Mouse (Mus musculus) stomach, embryonic 15.5 days (tissue): ENCODE data around the gene Atp2b1. TPM values are rescaled to one million over a fixed set of nuclear protein-coding genes. Genes with fewer than 3 reads are reported as not detected.

Experiments
- ATAC-seq: fragments of 200-750 bp; cut with Nextera tagmentation; 2 replicates; pipeline ENCODE4 v1.8.0; 2017; ENCODE audit warnings: low read depth, moderate number of reproducible peaks, moderate TSS enrichment; ENCODE audit not compliant: insufficient read depth, low FRiP score
- H3K27ac ChIP-seq: fragments of 300-500 bp; sonication (generic); 2 replicates; pipeline ENCODE4 v1.5.1; 2015; ENCODE audit warnings: mild to moderate bottlenecking, inconsistent platforms
- H3K27me3 ChIP-seq: fragments of 300-500 bp; sonication (generic); replicated peaks from 2 replicates; pipeline ENCODE4 v1.6.1; 2015; ENCODE audit warnings: inconsistent platforms
- H3K36me3 ChIP-seq: fragments of 300-500 bp; sonication (generic); 2 replicates; pipeline ENCODE4 v1.6.1; 2015; ENCODE audit warnings: inconsistent platforms
- H3K4me1 ChIP-seq: fragments of 300-500 bp; sonication (generic); 2 replicates; pipeline ENCODE4 v1.6.1; 2015; ENCODE audit warnings: inconsistent platforms
- H3K4me2 ChIP-seq: fragments of 300-500 bp; sonication (generic); 2 replicates; pipeline ENCODE4 v1.6.1; 2015; ENCODE audit warnings: mild to moderate bottlenecking, inconsistent platforms
- H3K4me3 ChIP-seq: fragments of 300-500 bp; sonication (generic); replicated peaks from 2 replicates; pipeline ENCODE4 v1.5.1; 2015; ENCODE audit warnings: inconsistent platforms
- H3K9ac ChIP-seq: fragments of 300-500 bp; sonication (generic); 2 replicates; pipeline ENCODE4 v1.6.1; 2015; ENCODE audit warnings: inconsistent platforms
- H3K9me3 ChIP-seq: fragments of 300-500 bp; sonication (generic); 2 replicates; pipeline ENCODE4 v1.6.1; 2016; ENCODE audit warnings: inconsistent platforms
- WGBS: fragments of 180-500 bp; shearing (Covaris S2); methylation state at CpG from one replicate; pipeline ENCODE4 v1.1.7; 2015; 5-methylcytosine and 5-hydroxymethylcytosine counted together
- polyA plus RNA-seq: library from polyadenylated mRNA; unstranded; fragments of >200 nt; fragmentation: Nextera tagmentation; extraction: Ambion mirVana; gene quantifications from 2 replicates; pipeline ENCODE4 v1.2.1, GENCODE M21; 2015

Gene Atp2b1
- polyA plus RNA-seq, 1 experiment from 2014 or later: 153 TPM

GRCm38 (mm10) chr10:98891361-98891760 lies 22.8 kb upstream of the Atp2b1 start:
- no peaks in the 10 kb centered on the region for H3K4me1 ChIP-seq
- H3K9ac ChIP-seq: no peak overlapping the region
- no peak for ATAC-seq
- no peak overlapping the region for H3K4me3 ChIP-seq
- WGBS: 89% methylated on average over 4 of the region's 4 CpGs
- no peaks in the 10 kb centered on the region for H3K9me3 ChIP-seq
- H3K27me3 ChIP-seq: no peaks in the 10 kb centered on the region
- no peak overlapping the region for H3K27ac ChIP-seq
- H3K36me3 ChIP-seq: no peaks in the 10 kb centered on the region
- H3K4me2 ChIP-seq: no peak overlapping the region

- no peaks in the 10 kb centered on the region for H3K36me3 ChIP-seq
- ATAC-seq: no peak
- H3K27me3 ChIP-seq: no peaks in the 10 kb centered on the region
- H3K4me1 ChIP-seq: no peaks in the 10 kb centered on the region
- H3K9me3 ChIP-seq: no peaks in the 10 kb centered on the region
- H3K4me2 ChIP-seq: no peak overlapping the region
- no peak overlapping the region for H3K27ac ChIP-seq
- H3K9ac ChIP-seq: no peak overlapping the region
- no peak overlapping the region for H3K4me3 ChIP-seq
- WGBS: 89% methylated on average over 8 of the region's 8 CpGs
Observed at GRCm38 (mm10) chr10:98897507-98897906, 16.7 kb upstream of the Atp2b1 start.

GRCm38 (mm10) chr10:98897913-98898748 lies 16.1 kb upstream of the Atp2b1 start:
- no peak overlapping the region for H3K9ac ChIP-seq
- ATAC-seq: no peak
- H3K27me3 ChIP-seq: no peaks in the 10 kb centered on the region
- 86% methylated on average over 4 of the region's 4 CpGs for WGBS
- no peaks in the 10 kb centered on the region for H3K36me3 ChIP-seq
- H3K9me3 ChIP-seq: no peaks in the 10 kb centered on the region
- H3K4me3 ChIP-seq: no peak overlapping the region
- H3K4me1 ChIP-seq: no peaks in the 10 kb centered on the region
- no peak overlapping the region for H3K4me2 ChIP-seq
- no peak overlapping the region for H3K27ac ChIP-seq

GRCm38 (mm10) chr10:98901533-98901932 lies 12.7 kb upstream of the Atp2b1 start:
- H3K4me3 ChIP-seq: no peak overlapping the region
- H3K9me3 ChIP-seq: no peaks in the 10 kb centered on the region
- H3K27me3 ChIP-seq: no peaks in the 10 kb centered on the region
- WGBS: 80% methylated on average over 5 of the region's 5 CpGs
- no peaks in the 10 kb centered on the region for H3K36me3 ChIP-seq
- no peak for ATAC-seq
- H3K27ac ChIP-seq: no peak overlapping the region
- no peak overlapping the region for H3K4me2 ChIP-seq
- H3K9ac ChIP-seq: no peak overlapping the region
- H3K4me1 ChIP-seq: no peaks in the 10 kb centered on the region

- H3K27me3 ChIP-seq: no peaks in the 10 kb centered on the region
- H3K4me3 ChIP-seq: no peak overlapping the region
- no peaks in the 10 kb centered on the region for H3K36me3 ChIP-seq
- H3K9ac ChIP-seq: no peak overlapping the region
- no peak overlapping the region for H3K27ac ChIP-seq
- no peaks in the 10 kb centered on the region for H3K9me3 ChIP-seq
- H3K4me2 ChIP-seq: no peak overlapping the region
- peak; percentile 95 for ATAC-seq
- 61% methylated on average over 4 of the region's 4 CpGs for WGBS
- H3K4me1 ChIP-seq: no peaks in the 10 kb centered on the region
Observed at GRCm38 (mm10) chr10:98905987-98906386, 8.2 kb upstream of the Atp2b1 start.

- Histone ChIP-seq H3K4me3 (no peak overlapping the region), H3K9ac (no peak overlapping the region), H3K4me2 (no peak overlapping the region), H3K36me3 (no peaks in the 10 kb centered on the region), H3K27ac (no peak overlapping the region), H3K4me1 (no peaks in the 10 kb centered on the region), H3K9me3 (no peaks in the 10 kb centered on the region), H3K27me3 (no peaks in the 10 kb centered on the region)
- ATAC-seq: no peak
- WGBS: 46% methylated on average over 5 of the region's 5 CpGs
Observed at GRCm38 (mm10) chr10:98906941-98907549, 7.2 kb upstream of the Atp2b1 start.

GRCm38 (mm10) chr10:98913610-98913960 lies 621 bp upstream of the Atp2b1 start:
- H3K9ac ChIP-seq: peak overlapping the region; percentile 85
- no peaks in the 10 kb centered on the region for H3K36me3 ChIP-seq
- no peaks in the 10 kb centered on the region for H3K27me3 ChIP-seq
- no peak for ATAC-seq
- H3K4me3 ChIP-seq: peak overlapping the region; percentile 90
- peak overlapping the region; percentile 58 for H3K4me2 ChIP-seq
- H3K27ac ChIP-seq: peak overlapping the region; percentile 95
- 0% methylated on average over 11 of the region's 19 CpGs for WGBS
- peaks cover 3% of the 10 kb centered on the region; the same call in 1 of the 2 replicates for H3K4me1 ChIP-seq
- no peaks in the 10 kb centered on the region for H3K9me3 ChIP-seq

- peak; percentile 85 for ATAC-seq
- H3K9me3 ChIP-seq: no peaks in the 10 kb centered on the region
- H3K9ac ChIP-seq: peak overlapping the region; percentile 94
- peak overlapping the region; percentile 98 for H3K27ac ChIP-seq
- peak overlapping the region; percentile 90 for H3K4me3 ChIP-seq
- H3K4me1 ChIP-seq: peaks cover 3% of the 10 kb centered on the region; the same call in 1 of the 2 replicates
- WGBS: 1% methylated on average over 20 of the region's 62 CpGs
- H3K4me2 ChIP-seq: peak overlapping the region; percentile 91
- no peaks in the 10 kb centered on the region for H3K27me3 ChIP-seq
- no peaks in the 10 kb centered on the region for H3K36me3 ChIP-seq
Observed at GRCm38 (mm10) chr10:98914810-98915241, 620 bp downstream of the Atp2b1 start.

GRCm38 (mm10) chr10:98915398-98915931 lies 1.3 kb downstream of the Atp2b1 start:
- H3K4me1 ChIP-seq: peaks cover 3% of the 10 kb centered on the region; the same call in 1 of the 2 replicates
- H3K9me3 ChIP-seq: no peaks in the 10 kb centered on the region
- H3K27ac ChIP-seq: peak overlapping the region; percentile 98
- H3K4me2 ChIP-seq: peak overlapping the region; percentile 91
- peak overlapping the region; percentile 90 for H3K4me3 ChIP-seq
- no peaks in the 10 kb centered on the region for H3K27me3 ChIP-seq
- under 1% methylated on average over 54 of the region's 54 CpGs for WGBS
- peak overlapping the region; percentile 94 for H3K9ac ChIP-seq
- no peak for ATAC-seq
- H3K36me3 ChIP-seq: no peaks in the 10 kb centered on the region

GRCm38 (mm10) chr10:98916011-98916780 lies 2.0 kb downstream of the Atp2b1 start:
- H3K9ac ChIP-seq: peak overlapping the region; percentile 94
- no peaks in the 10 kb centered on the region for H3K27me3 ChIP-seq
- H3K27ac ChIP-seq: no peak overlapping the region
- peak overlapping the region; percentile 91 for H3K4me2 ChIP-seq
- no peaks in the 10 kb centered on the region for H3K9me3 ChIP-seq
- H3K4me3 ChIP-seq: peak overlapping the region; percentile 90
- no peaks in the 10 kb centered on the region for H3K36me3 ChIP-seq
- ATAC-seq: no peak
- peaks cover 3% of the 10 kb centered on the region; the same call in 1 of the 2 replicates for H3K4me1 ChIP-seq
- WGBS: 10% methylated on average over 22 of the region's 22 CpGs

- Histone ChIP-seq H3K36me3 (no peaks in the 10 kb centered on the region), H3K27ac (no peak overlapping the region), H3K4me2 (peak overlapping the region; percentile 91), H3K9ac (no peak overlapping the region), H3K9me3 (no peaks in the 10 kb centered on the region), H3K4me3 (peak overlapping the region; percentile 90), H3K27me3 (no peaks in the 10 kb centered on the region), H3K4me1 (peaks cover 3% of the 10 kb centered on the region; the same call in 1 of the 2 replicates)
- 68% methylated on average over 10 of the region's 10 CpGs for WGBS
- no peak for ATAC-seq
Observed at GRCm38 (mm10) chr10:98916781-98917340, 2.7 kb downstream of the Atp2b1 start.
